Mouse (Mus musculus) thymus, postnatal 36 days (tissue): ENCODE data around the gene Gm20388.

ENCODE experiments used
- DNase-seq, 2 experiments: peaks; one replicate each; pipeline ENCODE4 v3.0.0; 2022; ENCODE audit warnings: mixed read lengths in 2 of 2

Gene Gm20388

DNA sequence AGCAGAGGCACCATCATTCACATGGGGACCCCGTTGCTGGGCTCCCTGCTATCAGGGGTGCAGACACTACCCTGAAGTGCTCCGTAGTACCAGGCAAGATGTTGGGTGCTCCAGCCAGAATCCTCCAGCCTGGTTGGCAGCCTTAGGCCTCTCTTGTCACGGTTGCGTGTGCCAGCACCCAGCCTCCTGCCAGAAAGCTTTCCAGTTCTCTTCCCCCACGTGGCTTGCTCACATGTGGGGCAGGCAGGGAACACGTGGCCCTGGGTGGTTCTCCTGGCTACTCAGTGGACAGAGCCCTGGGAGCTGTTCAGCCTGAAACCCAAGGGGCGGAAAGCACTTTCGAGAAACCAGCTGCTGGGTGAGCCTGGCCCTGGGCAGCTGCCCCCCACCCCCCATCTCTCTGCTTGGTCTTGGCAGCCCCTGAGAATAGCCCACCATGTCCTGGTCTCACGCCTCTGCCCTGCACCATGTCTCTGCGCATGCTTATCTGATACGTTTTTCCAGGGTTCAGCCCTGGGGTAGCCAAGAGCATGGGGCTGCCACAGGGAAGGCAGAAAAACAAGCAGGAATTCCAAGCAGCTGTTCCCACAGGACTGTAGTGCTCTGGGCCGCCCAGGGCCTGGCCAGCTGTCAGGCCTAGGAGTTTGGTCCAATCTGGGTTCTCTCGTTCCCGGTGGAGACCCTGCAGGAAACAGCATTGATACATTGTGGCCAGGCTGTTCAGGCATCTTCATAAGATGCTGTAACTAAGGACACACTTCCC is 135.8 kb downstream of the Gm20388 start:
- DNase-seq, result no peak

DNA sequence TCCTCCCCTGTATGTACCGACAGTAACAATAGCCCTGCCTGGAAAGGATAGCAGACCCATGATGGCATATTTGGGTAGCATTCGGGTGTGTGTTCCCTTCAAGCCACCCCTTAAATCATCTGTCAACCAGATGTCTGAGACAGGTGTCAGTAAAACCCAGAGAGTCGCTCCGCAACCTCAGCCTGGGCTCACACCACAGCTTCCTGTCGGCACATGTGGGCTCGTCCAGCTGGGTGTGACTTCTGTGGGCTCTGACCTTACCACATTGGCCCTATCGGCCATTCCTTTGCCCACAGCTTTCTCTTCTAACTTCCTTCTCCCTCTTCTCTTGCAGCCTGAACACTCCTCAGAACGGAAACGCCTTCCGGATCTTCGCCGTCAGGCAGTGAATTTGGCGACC is 139.3 kb downstream of the Gm20388 start:
- DNase-seq, result peak; percentile 66 to 77

DNA sequence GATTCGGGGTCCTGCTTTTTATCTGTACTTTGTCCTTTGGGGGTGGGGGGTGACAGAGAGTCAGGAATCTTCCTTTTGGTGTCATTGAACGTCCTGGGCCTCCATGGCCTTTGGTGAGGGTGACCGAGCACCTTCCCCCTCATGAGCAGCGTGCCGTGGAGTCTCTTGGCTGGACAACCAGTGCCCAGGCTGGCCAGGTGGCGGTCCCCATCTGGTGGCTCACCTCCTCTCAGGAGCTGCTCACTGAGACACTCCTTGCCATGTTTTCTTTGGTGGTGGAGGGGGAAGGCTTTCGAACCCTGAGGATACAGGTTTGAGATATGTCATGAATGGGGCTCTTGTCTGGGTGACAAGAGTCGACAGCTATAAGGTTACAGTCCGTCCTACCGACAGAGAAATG is 139.7 kb downstream of the Gm20388 start:
- no peak for DNase-seq

DNA sequence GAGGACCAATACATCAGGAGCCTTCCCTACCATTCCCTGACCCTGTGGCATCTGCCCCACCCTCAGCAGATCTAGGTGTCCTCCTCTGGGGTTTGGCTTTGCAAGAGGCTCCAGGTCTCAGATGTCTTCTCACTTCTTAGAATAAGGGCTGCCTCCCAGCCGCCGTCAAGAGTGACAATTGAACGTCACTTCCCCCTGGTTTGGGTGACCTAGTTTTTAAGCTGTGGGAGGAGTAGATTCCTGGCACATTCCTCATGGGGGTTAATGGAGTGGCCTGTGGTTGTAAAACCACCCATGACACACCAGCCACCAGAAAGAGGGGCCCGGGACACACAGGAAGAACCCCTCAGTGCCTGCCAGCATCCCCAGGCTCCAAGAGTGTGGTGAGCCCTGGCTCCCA is 140.4 kb downstream of the Gm20388 start:
- DNase-seq, result peak; percentile 51 to 63

DNA sequence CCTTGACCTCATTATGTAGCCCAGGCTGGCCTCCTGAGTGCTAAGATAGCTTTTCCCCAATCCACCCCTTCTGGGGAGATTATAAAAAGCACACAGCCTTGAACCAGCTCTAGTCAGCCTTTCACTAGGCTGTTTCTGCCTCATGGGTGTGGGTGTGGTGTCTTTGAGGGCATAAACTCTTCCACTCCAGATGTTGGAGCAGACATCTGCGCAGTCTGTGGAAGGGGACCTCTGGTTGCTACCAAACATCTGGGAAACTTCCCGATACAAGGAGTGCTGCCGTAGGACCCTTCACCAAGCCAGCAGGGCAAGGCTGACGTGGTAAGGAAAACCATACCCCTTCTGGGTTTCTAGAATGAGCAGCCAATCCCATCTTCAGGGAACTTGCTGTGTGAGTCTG is 141.3 kb downstream of the Gm20388 start:
- no peak for DNase-seq

DNA sequence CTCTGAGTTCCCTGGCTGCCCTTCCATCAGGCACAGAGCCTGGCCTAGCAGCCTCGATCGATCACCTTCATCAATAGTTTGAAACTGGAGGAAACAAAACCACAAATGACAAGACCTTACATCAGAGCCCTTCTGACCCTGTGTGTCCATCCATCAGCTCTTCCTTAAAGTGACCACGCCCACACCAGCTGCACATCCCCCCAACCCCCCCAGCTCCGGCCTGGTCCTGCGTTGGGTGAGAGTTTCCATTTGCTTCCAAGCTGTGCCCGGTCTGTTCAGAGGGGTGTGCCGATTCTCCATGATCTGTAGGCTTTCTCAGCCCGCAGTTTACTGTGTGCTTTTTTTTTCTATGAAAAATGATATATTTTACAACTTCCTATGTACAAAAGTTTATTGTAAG is 141.7 kb downstream of the Gm20388 start:
- no peak for DNase-seq

DNA sequence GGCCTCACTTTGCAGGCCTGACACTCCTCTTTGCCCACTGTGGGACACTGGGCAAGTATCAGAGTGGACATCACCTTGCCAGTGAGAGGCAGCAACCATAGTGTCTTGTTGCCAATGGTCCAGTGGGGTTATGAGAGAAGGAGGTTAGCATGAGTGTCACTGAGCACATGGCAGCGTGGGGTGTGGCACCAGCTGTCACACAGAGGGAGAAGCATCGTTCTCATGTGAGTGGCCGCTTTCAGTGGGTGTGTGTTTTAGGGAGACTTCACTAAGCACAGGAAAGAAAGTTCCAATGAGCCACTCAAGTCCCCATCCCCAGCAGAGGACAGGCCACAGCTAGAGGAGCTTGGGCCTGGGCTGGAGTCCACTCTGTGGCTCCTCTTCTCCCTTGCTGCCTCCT is 144.2 kb downstream of the Gm20388 start:
- DNase-seq, result no peak

DNA sequence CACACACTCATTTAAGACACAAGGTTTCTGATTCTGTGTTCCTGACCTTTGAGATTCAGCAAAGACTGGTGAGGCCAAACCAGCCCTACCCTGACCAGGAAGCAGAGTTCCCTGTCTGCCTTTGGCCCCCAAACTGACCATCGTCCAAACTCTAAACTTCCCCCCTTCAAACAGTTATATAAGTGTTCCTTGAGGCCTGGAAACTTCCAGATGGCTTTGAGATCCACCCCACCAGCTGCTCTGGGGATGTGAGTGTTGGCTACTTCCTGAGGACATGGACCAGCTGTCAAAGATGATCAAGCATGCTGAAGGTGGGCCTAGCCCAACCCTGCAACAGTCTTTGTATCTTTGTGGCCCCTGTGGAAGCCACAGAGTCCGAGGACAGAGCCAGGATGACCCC is 146.4 kb downstream of the Gm20388 start:
- no peak for DNase-seq

DNA sequence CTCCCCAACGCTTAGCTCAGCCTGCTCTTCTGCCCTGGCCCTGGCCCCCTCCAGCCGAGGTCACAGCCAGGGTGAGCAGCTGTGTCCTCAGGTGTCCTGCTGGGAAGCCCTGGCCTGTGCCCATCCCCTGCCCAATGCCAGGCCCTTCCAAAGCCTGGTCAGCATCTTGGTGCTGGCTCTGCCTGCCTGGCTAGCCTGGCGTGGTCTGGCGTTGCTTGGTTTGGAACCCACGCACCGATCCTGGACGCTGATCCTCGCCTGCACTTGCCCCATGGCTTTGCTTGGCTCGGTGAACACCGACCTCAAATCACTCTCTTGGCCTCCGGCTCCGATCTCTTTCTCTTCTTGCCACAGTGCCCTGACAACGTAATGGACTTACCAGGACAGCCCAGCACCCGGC is 152.1 kb downstream of the Gm20388 start:
- DNase-seq, result no peak

DNA sequence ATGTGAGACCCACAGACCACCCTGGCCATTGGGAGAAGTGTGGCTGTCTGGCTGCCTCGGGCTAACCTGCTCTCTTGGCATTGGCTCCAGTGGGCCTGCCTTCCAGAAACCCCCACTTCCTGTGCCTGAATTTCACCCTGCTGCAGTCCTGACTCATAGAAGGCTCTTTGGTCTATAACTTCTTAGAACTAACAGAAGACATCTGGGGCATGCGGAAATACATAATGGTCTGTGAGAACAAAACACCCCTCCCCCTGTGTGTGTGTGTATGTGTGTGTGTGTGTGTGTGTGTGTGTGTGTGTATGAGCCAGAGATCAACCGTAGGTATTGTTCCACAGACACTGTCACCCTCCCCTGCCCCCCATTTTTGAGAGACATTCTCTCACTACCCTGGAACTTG is 152.7 kb downstream of the Gm20388 start:
- DNase-seq, result peak; percentile 58 to 69

DNA sequence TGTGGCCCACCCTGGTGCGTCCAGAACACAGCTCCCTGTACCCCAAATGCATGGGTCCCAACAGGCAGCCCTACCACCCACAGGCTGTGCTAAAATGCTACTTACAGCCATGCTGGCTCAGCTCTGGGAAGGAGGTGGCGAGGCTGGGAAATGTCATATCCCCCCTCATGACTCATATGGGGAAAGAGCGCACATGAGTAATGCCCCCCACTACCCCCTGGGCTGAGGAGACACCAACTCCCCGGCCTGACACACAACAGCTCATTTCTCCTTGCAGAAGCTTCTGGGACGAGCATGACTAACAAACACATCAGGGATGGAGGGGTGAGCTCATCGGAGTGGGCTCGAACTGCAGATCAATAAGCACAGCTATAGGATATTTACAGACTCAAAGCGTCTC is 155.0 kb downstream of the Gm20388 start:
- no peak for DNase-seq

DNA sequence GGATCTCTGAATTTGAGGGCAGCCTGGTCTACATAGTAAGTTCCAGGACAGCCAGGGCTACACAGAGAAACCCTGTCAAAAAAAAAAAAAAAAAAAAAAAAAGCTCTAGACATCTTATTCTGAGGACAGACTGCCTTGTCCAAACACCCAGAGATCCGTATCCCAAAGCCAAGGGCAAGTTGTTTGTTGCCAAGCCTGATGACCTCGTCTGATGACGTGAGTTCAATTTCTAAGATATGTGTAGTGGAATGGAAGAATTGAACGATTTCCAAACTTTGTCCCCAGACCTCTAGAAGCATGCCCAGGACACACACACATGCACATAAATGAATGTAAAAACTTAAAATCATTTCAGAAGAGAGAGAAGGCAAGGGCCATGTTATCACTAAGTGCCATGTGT is 155.6 kb downstream of the Gm20388 start:
- no peak for DNase-seq

DNA sequence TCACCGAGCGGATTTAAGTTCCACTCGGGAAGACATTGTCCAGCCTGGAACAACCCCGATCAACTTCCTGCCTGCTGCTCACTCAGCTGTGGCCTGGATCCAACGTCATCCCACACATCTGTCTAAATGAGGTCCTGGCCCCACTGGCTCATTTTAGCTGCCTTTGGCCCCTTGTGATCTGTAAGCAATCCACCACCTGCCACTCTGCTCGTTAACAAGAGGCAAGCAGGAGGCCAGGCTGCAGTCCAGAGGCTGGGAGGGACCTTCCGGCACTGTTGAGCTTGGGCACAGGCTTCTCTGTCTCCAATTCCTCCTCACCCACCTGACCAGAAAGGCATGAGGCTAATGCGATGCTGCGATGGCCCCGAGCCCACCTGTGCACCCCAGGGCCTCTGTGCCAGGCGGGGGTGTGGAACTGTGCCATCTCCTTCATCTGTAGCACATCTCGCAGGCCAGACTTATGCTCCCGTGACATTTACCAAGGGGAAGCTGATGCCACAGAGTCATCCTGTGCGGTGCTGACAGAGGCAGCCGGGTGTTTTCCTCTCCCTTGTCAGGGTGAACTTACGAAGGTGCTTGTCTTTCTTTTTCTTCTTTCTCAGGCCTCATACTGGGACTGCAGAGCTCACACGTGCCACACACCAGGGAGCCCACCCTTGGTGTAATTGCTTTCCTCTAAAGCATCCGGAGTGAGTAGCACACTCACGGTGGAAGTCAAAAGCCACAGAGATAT is 157.5 kb downstream of the Gm20388 start:
- DNase-seq, result peak; percentile 47 to 65

DNA sequence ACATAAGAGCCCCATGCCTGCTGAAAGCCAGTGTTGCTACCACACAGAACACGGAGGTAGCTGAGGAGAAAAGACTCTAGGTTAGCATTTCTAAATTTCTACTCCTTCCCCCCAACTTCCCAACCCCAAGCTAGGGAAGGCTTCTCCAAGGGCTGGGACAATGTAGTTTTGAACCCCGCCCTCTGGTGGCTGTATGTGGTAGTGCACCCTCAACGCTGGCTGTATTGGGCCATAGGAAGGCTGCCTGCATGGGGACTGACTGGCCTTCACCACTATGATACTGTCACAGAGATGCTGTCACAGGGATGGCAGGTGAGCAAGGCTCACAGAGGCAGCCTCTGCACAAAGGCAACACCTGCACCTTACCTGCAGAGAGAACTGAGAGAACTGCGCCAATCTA is 161.0 kb downstream of the Gm20388 start:
- peak; percentile 69 to 79 for DNase-seq

DNA sequence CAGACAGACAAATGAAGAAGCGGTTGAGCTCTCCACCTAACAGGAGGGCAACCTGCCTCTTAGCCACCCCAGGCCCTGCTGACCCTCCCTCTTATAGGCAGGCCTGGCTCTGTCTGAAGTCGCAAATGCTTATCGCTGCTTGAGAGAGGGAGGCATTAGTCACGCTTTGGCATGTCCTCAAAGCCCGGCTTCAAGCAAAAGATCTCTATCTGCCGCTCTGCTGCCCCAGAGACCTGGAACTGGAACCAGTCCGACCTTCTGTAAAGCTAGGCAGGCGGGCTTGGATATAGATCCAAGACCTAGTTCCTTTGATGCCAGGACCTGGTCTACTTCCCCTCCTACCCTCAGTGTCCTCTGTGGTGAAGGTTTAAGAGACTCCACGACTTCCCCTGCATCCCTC is 161.6 kb downstream of the Gm20388 start:
- DNase-seq, result no peak

DNA sequence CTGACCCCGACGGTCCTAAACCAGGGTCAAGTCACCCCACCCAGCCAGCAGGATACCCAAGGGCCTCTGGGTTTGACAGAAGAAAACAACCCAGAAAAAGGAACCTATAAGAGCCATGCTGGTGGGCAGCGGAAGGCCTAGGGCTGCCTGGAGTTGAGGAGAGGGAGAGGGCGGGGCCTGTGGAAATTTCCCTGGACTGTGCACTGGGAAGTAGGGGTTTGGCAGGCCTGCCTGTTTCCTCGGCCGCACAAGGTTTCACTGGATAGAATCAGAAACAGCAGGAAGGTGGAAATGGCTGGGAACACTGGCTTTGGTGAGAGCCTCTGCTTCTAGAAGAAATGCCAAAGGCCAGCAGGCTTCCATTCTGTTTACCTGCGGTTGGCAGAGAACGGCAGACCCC is 162.2 kb downstream of the Gm20388 start:
- no peak for DNase-seq

DNA sequence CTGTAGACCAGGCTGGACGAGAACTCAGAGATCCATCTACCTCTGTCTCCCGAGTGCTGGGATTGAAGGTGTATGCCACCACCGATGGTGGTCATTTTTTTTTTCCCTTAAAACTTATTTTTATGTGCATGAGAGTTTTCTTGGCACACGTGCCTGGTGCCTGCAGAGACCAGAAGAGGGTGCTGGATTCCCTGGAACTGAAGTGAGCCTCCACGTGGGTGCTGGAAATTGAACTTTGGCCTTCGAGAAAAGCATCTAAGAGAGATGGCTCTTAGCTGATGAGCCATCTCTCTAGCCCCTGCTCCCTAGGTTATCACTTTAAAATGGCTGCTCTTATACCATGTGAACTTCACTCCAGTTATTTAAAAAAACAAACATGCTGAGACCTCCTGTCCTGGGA is 163.9 kb downstream of the Gm20388 start:
- DNase-seq, result no peak

DNA sequence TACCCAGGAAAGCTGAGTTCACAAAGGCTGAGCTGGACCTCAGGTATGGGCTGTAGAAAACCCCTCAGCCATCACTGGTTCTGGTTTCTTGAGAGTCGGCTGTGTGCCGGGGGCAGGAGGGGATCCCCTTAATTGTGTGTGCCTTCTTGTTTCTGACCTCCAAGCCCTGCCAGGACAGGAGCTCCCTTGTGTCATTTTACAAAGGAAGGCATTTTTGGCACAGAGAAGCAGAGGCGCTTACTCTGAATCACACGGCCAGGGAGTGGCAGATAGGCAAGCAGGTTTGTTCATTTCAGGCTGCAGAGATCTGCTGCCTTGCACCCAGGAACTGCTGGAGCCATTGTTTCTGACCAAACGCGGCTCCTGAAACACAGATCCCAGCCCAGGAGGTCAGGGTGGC is 164.7 kb downstream of the Gm20388 start:
- DNase-seq, result no peak

DNA sequence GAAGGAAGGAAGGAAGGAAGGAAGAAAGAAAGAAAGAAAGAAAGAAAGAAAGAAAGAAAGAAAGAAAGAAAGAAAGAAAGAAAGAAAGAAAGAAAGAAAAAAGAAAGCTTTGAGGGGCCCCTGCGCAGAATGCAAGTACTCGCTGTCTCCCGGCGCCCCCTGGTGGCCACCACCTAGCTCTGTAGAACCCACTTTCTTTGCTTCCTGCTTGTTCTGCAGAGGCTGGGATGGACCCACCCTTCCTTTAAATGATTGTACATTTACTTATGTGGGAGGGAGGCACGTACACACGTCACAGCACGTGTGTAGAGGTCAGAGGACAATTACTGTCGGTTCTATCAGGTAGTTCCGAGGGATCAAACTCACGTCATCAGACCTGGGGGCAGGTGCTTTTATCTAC is 167.4 kb downstream of the Gm20388 start:
- peak; percentile 77 for DNase-seq

DNA sequence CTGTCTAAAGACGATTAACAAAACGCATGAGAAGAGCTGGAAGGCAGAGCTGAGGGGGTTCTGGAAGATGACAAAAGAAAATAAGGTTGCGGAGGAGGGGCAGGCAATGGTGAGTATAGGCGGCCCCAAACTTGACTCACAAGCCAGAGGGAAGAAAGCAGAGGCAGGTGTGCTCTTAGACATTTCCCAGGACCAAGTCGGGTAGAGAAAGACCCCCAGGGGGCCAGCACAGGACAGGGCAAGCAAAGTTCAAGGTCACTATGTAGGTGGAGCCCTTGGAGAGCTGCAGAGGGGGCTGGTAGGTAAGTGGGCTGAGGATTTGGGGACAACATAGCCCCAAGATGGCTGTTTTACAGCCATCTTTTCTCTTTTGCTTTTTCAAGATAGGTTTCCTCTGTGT is 168.7 kb downstream of the Gm20388 start:
- DNase-seq, result no peak

DNA sequence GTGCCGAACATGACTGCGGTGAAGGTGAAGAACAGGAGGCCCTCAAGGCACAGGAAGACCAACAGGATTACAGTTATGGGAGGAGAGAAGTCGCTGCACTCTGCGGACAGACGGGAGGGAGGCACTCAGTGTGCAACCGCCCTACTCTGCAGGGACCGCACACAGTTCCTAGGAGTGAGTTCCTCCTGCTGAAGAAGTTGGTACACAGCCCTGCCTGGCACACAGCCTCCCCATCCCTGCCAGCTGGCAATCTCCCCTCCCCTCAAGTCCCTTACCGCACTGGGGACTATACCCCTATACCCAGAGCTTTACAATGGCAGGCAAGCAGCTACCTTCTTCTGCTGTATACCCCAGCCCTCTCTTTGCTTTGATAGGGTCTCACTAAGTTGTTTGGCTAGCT is 172.6 kb downstream of the Gm20388 start:
- no peak for DNase-seq

DNA sequence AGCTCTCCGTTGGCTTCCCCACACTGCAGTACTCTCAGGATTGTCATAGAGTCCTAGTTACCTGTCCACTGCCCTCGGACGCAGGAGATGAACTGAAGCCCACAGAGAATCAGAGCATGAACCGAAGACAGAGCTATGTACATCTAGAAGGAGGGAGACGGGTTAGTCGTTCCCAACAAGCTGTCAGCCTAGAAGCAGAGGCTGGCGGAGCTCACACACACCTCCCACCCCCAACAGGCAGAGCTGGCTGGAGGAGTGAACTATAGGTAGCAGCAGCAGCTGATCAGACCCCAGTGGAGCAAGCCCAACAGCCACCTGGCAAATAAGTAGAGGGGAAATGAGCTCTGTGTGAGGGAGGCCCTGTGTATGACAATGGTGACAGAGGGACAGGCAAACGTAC is 174.1 kb downstream of the Gm20388 start:
- no peak for DNase-seq

DNA sequence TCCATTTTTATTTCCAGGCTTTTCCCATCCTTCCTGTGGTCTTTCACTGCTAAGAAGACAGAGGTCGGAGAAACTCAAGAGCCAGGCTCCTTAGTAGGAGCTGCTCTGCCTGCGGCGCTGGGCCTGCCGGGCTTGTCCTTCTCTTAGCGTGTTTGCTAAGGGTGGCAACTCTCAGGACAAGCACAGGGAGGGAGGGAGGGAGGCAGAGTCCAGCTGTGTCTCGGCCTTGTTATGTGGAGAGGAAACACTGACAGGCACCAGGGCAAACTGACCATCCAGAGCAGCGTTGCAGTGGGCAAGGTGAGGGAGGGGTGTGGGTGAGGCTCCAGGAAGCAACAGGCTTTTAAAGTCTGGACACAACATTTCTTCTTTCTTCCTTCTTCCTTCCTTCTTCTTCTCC is 178.9 kb downstream of the Gm20388 start:
- DNase-seq, result no peak

DNA sequence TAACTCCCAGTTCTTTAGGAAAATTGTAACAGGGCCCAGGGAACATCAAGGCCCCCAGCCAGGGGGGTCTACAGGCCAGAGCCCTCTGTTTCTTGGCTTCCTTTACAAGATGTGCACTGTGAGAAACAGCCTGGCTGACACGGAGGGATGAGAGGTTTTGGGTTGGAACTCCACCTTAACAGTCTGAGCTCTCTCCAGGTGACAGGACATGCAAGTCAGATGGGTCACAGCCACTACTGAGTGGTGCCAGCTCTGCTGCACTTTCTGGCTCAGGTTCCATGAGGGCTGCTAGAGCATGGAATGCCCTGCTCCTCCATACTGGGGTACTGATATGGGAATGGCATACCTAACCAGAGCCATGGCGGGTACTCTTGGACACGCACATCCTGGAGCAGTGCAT is 180.4 kb downstream of the Gm20388 start:
- DNase-seq, result no peak

DNA sequence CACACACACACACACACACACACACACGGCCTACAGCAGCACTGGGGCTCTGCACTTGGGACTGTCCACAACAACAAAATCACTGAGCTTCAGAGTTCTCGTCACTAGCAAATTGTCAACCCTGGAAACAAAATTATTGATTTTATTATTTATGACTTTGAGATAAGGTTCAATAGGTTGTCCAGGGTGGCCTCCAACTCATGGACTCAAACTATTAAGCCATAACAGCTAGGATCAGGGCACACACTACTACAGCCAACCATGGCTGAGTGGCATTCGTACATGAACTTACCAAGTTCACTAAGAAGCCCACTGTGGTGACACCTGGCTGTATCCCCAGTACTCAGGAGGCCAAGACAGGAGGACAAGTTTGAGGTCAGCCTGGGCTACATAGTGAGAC is 182.5 kb downstream of the Gm20388 start:
- DNase-seq, result no peak
